Mouse (Mus musculus) liver, adult 2 months (tissue): ENCODE measurements around the gene Ccdc144b. TPM values are rescaled to one million over a fixed set of nuclear protein-coding genes. Genes with fewer than 3 reads are reported as not detected.

ENCODE experiments used
- DNase-seq: peaks from one replicate; pipeline ENCODE4 v3.0.0-alpha.2; 2011; ENCODE audit warnings: low read depth, low spot score; ENCODE audit errors: extremely low read depth
- H3K27ac ChIP-seq: fragments of 200-500 bp; replicated peaks from 2 replicates; pipeline ENCODE4 v1.5.1; 2012; ENCODE audit warnings: low read depth, mild to moderate bottlenecking, control low read depth, inconsistent platforms, low read length; ENCODE audit not compliant: insufficient read depth
- H3K27me3 ChIP-seq: fragments of 200-500 bp; 2 replicates; pipeline ENCODE4 v1.6.1; 2012; ENCODE audit warnings: mild to moderate bottlenecking, moderate library complexity, low read length, inconsistent platforms; ENCODE audit not compliant: control insufficient read depth, insufficient read depth
- H3K36me3 ChIP-seq: fragments of 200-500 bp; 2 replicates; pipeline ENCODE4 v1.6.1; 2012; ENCODE audit warnings: low read length, inconsistent platforms; ENCODE audit not compliant: control insufficient read depth, insufficient read depth
- H3K4me1 ChIP-seq: fragments of 200-500 bp; 2 replicates; pipeline ENCODE4 v1.6.1; 2011; ENCODE audit warnings: low read length; ENCODE audit not compliant: control insufficient read depth, insufficient read depth
- H3K4me3 ChIP-seq: fragments of 200-500 bp; 2 replicates; pipeline ENCODE4 v1.5.1; 2011; ENCODE audit warnings: low read depth, mild to moderate bottlenecking, control low read depth, low read length, moderate library complexity; ENCODE audit not compliant: insufficient read depth
- H3K79me2 ChIP-seq: fragments of 200-500 bp; 2 replicates; pipeline ENCODE4 v1.6.1; 2012; ENCODE audit warnings: inconsistent platforms, mild to moderate bottlenecking, low read length, moderate library complexity; ENCODE audit not compliant: control insufficient read depth, insufficient read depth
- H3K9ac ChIP-seq: fragments of 200-500 bp; 2 replicates; pipeline ENCODE4 v1.6.1; 2012; ENCODE audit warnings: low read depth, mild to moderate bottlenecking, control low read depth, inconsistent platforms, low read length
- CTCF ChIP-seq: fragments of 200-500 bp; IDR thresholded peaks from 2 replicates; pipeline ENCODE4 v1.5.1; 2011; ENCODE audit warnings: low read depth, low read length, control low read depth
- POLR2A ChIP-seq: fragments of 200-500 bp; IDR thresholded peaks from 2 replicates; pipeline ENCODE4 v1.6.1; 2011; ENCODE audit warnings: low read length, control low read depth; ENCODE audit not compliant: insufficient read depth; ENCODE audit errors: extremely low read depth
- WGBS: fragments of 180-500 bp; shearing (Covaris S2); methylation state at CpG from one replicate; pipeline ENCODE4 v1.1.7; 2018; 5-methylcytosine and 5-hydroxymethylcytosine counted together
- polyA plus RNA-seq: library from polyadenylated mRNA; depleted of rRNA; stranded (reverse); fragments of >200 nt; gene quantifications from 2 replicates; pipeline ENCODE4 v1.2.3, GENCODE M21; 2012
- total RNA-seq: library from RNA; depleted of rRNA; stranded (reverse); fragments of >200 nt; gene quantifications from 2 replicates; pipeline ENCODE4 v1.2.3, GENCODE M21; 2014

The Ccdc144b gene
- total and polyA plus RNA-seq, 2 experiments: not detected

DNA sequence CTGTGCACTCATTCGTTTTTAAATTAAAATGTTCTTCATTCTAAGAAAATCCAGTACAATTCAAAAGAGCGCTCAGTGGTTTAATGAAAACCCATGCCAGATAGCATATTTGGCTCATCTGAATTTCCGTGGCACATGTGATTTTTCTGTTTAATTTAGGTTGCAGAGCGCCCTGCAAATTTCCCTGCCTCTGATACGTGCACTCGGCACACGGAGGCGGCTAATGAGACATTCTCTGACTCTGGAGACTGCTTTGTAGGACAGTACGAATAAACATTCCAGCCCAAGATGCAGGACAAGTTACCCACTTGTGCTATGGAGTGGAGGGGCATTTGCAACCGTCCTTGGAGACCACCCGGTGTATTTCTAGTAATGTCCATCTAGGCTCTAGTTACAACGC lies 82.2 kb downstream of the Ccdc144b start:
- no peak overlapping the region for H3K9ac ChIP-seq
- no peaks in the 10 kb centered on the region; the same call in 1 of the 2 replicates for H3K4me1 ChIP-seq
- no peaks in the 10 kb centered on the region for H3K79me2 ChIP-seq
- H3K36me3 ChIP-seq: peaks cover 26% of the 10 kb centered on the region
- H3K27ac ChIP-seq: no peak overlapping the region
- H3K4me3 ChIP-seq: no peak overlapping the region
- WGBS: 91% methylated on average over 12 of the region's 12 CpGs
- no peaks in the 10 kb centered on the region for H3K27me3 ChIP-seq
- DNase-seq: peak; percentile 15
- TF ChIP-seq POLR2A (no peak), CTCF (no peak)

DNA sequence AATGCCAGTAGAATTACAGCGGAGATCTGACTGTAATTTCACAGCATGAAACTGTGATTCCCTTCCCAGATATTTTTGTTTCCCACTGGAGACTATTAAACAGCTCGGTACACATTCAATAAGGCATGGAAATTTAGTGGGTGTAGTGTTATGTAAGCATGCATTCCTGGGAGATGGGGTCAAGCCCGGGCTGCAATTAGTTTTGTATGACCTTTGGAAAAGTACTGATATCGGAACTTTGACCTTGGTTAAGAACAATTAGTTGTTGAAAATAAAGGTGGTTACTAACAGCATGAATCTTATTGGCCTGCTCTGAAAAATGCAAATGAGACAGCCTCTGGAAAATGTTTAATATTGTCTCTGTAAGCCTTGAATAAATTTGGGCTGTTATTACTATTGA lies 82.9 kb downstream of the Ccdc144b start:
- Histone ChIP-seq H3K9ac (no peak overlapping the region), H3K36me3 (peaks cover 23% of the 10 kb centered on the region), H3K27ac (0 out of 2 replicates have a peak overlapping the region, but pooled peaks have one; percentile 62), H3K27me3 (no peaks in the 10 kb centered on the region), H3K79me2 (no peaks in the 10 kb centered on the region), H3K4me3 (no peak overlapping the region), H3K4me1 (no peaks in the 10 kb centered on the region; the same call in 1 of the 2 replicates)
- 42% methylated on average over 4 of the region's 4 CpGs for WGBS
- TF ChIP-seq CTCF: no peak
- TF ChIP-seq POLR2A: no peak
- DNase-seq: peak; percentile 70

DNA sequence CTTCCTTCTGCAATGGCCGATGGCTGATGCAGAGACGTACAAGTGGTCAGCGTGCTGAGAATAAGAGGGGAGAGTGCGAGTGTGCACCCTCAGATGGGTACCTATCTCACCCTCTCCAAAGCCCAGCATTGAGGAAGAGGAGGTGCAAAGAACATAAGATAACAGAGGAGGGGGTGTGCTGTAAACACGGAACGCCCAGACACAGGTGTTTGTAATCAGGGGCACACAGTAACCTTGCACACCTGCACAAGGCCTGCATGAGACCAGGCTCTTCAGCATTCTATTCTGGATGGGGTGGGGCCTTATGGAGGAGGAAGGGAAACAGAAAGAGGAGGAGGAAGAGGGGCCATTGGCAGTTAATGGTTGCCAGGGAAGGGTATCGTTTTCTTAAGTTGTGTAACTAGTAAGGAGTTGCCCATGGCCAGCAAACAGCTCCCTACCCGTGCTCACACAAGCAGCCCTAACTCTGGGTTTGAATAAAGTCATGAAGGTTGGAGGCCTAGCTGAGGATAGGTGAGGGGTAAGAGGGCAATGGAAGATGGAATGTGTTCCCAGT lies 85.9 kb downstream of the Ccdc144b start:
- TF ChIP-seq CTCF: no peak
- no peak for TF ChIP-seq POLR2A
- peaks cover 20% of the 10 kb centered on the region; the same call in 1 of the 2 replicates for H3K36me3 ChIP-seq
- H3K27me3 ChIP-seq: no peaks in the 10 kb centered on the region
- no peak overlapping the region for H3K4me3 ChIP-seq
- no peak overlapping the region for H3K27ac ChIP-seq
- no peak overlapping the region for H3K9ac ChIP-seq
- DNase-seq: no peak
- no peaks in the 10 kb centered on the region for H3K79me2 ChIP-seq
- 95% methylated on average over 8 of the region's 8 CpGs for WGBS
- no peaks in the 10 kb centered on the region; the same call in 1 of the 2 replicates for H3K4me1 ChIP-seq

DNA sequence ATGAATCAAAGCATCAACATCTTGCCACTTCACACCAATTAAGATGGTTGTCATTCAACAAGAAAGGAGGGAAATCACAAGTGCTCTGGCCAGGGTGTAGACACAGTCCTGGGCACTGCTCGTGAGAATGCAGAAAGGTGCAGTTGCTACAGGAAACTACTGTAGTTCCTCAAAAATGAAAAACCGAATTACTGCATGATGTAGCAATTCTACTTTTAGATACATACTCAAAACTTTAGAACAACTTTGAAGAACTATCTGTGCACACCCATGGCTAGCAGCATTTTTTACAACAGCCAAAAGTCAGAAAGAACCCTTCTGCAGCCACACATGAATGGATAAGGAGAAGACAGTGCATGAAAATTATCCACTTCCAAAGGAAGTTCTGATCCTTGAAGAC lies 86.9 kb downstream of the Ccdc144b start:
- Histone ChIP-seq H3K79me2 (no peaks in the 10 kb centered on the region), H3K9ac (no peak overlapping the region), H3K4me1 (no peaks in the 10 kb centered on the region; the same call in 1 of the 2 replicates), H3K4me3 (no peak overlapping the region), H3K36me3 (peaks cover 21% of the 10 kb centered on the region), H3K27ac (no peak overlapping the region), H3K27me3 (no peaks in the 10 kb centered on the region)
- 77% methylated on average over 2 of the region's 2 CpGs for WGBS
- DNase-seq: no peak
- no peak for TF ChIP-seq POLR2A
- TF ChIP-seq CTCF: no peak

GRCm38 (mm10) chr3:35964928-35965327 lies 88.4 kb downstream of the Ccdc144b start:
- TF ChIP-seq CTCF (no peak), POLR2A (no peak)
- 87% methylated on average over 4 of the region's 4 CpGs for WGBS

DNA sequence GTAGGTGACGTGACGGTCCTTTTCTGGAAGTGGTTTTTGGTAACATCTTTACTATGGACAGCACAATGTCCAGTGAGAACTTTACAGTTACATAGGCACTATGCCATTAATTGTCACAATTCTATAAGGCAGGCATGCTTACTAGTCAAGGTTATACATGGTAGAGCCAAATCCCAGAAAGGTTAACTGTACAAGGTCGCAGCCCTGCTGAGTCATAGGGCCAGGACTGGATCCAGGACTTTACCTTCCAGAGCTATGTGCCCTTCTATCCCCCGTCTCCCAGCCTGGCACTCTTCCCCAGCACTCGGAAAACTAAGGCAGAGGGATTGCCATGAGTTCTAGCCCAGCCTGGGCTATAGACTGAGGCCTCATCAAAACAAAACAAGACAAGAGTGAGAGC lies 89.4 kb downstream of the Ccdc144b start:
- Histone ChIP-seq H3K4me1 (no peaks in the 10 kb centered on the region), H3K79me2 (no peaks in the 10 kb centered on the region), H3K27ac (no peak overlapping the region), H3K4me3 (no peak overlapping the region), H3K36me3 (peaks cover 32% of the 10 kb centered on the region), H3K27me3 (no peaks in the 10 kb centered on the region), H3K9ac (no peak overlapping the region)
- DNase-seq: peak; percentile 63
- WGBS: 56% methylated on average over 5 of the region's 5 CpGs
- TF ChIP-seq CTCF: no peak
- no peak for TF ChIP-seq POLR2A

More at GRCm38 (mm10) chr3:35964928-35965327, 88.4 kb downstream of the Ccdc144b start:
- Histone ChIP-seq H3K36me3 (peaks cover 31% of the 10 kb centered on the region), H3K27ac (no peak overlapping the region), H3K79me2 (no peaks in the 10 kb centered on the region), H3K9ac (no peak overlapping the region), H3K27me3 (no peaks in the 10 kb centered on the region), H3K4me3 (no peak overlapping the region), H3K4me1 (no peaks in the 10 kb centered on the region)
- DNase-seq: no peak
